Mouse (Mus musculus): ENCODE data around the gene Bbs9. TPM values are rescaled to one million over a fixed set of nuclear protein-coding genes. Genes with fewer than 3 reads are reported as not detected.

The Bbs9 gene
- polyA plus RNA-seq, 1 experiment, result 17.9 TPM

- Histone ChIP-seq H3K27ac (ENCODE audit: insufficient read depth, low read length) (no peak overlapping the region), H3K4me1 (ENCODE audit: control insufficient read depth, insufficient read depth, low read length) (no peaks in the 10 kb centered on the region), H3K9me3 (replicated peaks; ENCODE audit: control insufficient read depth, insufficient read depth, low read length, poor library complexity, severe bottlenecking) (no peaks in the 10 kb centered on the region), H3K4me3 (ENCODE audit: low read depth, low read length) (no peak overlapping the region), H3K9ac (ENCODE audit: low read depth, poor library complexity, severe bottlenecking) (no peak overlapping the region), H3K27me3 (ENCODE audit: control insufficient read depth, insufficient read depth, low read length, poor library complexity, severe bottlenecking) (no peaks in the 10 kb centered on the region), H3K36me3 (ENCODE audit: control insufficient read depth, insufficient read depth, low read length, poor library complexity, severe bottlenecking) (no peaks in the 10 kb centered on the region)
- no peak for TF ChIP-seq EP300 (IDR thresholded peaks at IDR 0.05; ENCODE audit: insufficient read depth, low read depth, low read length)
- TF ChIP-seq CTCF (IDR thresholded peaks at IDR 0.05; ENCODE audit: low read depth, low read length), result no peak
- TF ChIP-seq POLR2A (IDR thresholded peaks at IDR 0.05; ENCODE audit: insufficient read depth, low read length), result no peak
Measured at GRCm38 (mm10) chr9:22702065-22702611, 226.6 kb downstream of the Bbs9 start.

GRCm38 (mm10) chr9:22702812-22703367 lies 227.4 kb downstream of the Bbs9 start:
- Histone ChIP-seq H3K9me3 (replicated peaks; ENCODE audit: control insufficient read depth, insufficient read depth, low read length, poor library complexity, severe bottlenecking) (no peaks in the 10 kb centered on the region), H3K4me1 (ENCODE audit: control insufficient read depth, insufficient read depth, low read length) (no peaks in the 10 kb centered on the region), H3K9ac (ENCODE audit: low read depth, poor library complexity, severe bottlenecking) (no peak overlapping the region), H3K27me3 (ENCODE audit: control insufficient read depth, insufficient read depth, low read length, poor library complexity, severe bottlenecking) (no peaks in the 10 kb centered on the region), H3K27ac (ENCODE audit: insufficient read depth, low read length) (no peak overlapping the region), H3K4me3 (ENCODE audit: low read depth, low read length) (no peak overlapping the region), H3K36me3 (ENCODE audit: control insufficient read depth, insufficient read depth, low read length, poor library complexity, severe bottlenecking) (no peaks in the 10 kb centered on the region)
- no peak for TF ChIP-seq EP300 (IDR thresholded peaks at IDR 0.05; ENCODE audit: insufficient read depth, low read depth, low read length)
- TF ChIP-seq CTCF (IDR thresholded peaks at IDR 0.05; ENCODE audit: low read depth, low read length), result no peak
- no peak for TF ChIP-seq POLR2A (IDR thresholded peaks at IDR 0.05; ENCODE audit: insufficient read depth, low read length)

GRCm38 (mm10) chr9:22703541-22703940 lies 228.0 kb downstream of the Bbs9 start:
- H3K9ac ChIP-seq (ENCODE audit: low read depth, poor library complexity, severe bottlenecking), result no peak overlapping the region
- TF ChIP-seq CTCF (IDR thresholded peaks at IDR 0.05; ENCODE audit: low read depth, low read length) (peak; percentile 15), POLR2A (IDR thresholded peaks at IDR 0.05; ENCODE audit: insufficient read depth, low read length) (no peak)
- H3K4me1 ChIP-seq (ENCODE audit: control insufficient read depth, insufficient read depth, low read length), result no peaks in the 10 kb centered on the region
- no peaks in the 10 kb centered on the region for H3K36me3 ChIP-seq (ENCODE audit: control insufficient read depth, insufficient read depth, low read length, poor library complexity, severe bottlenecking)
- H3K27me3 ChIP-seq (ENCODE audit: control insufficient read depth, insufficient read depth, low read length, poor library complexity, severe bottlenecking), result no peaks in the 10 kb centered on the region
- H3K27ac ChIP-seq (ENCODE audit: insufficient read depth, low read length), result no peak overlapping the region
- H3K4me3 ChIP-seq (ENCODE audit: low read depth, low read length), result no peak overlapping the region
- H3K9me3 ChIP-seq (replicated peaks; ENCODE audit: control insufficient read depth, insufficient read depth, low read length, poor library complexity, severe bottlenecking), result no peaks in the 10 kb centered on the region

- Histone ChIP-seq H3K27me3 (ENCODE audit: control insufficient read depth, insufficient read depth, low read length, poor library complexity, severe bottlenecking) (no peaks in the 10 kb centered on the region), H3K9me3 (replicated peaks; ENCODE audit: control insufficient read depth, insufficient read depth, low read length, poor library complexity, severe bottlenecking) (no peaks in the 10 kb centered on the region), H3K36me3 (ENCODE audit: control insufficient read depth, insufficient read depth, low read length, poor library complexity, severe bottlenecking) (no peaks in the 10 kb centered on the region), H3K27ac (ENCODE audit: insufficient read depth, low read length) (no peak overlapping the region), H3K9ac (ENCODE audit: low read depth, poor library complexity, severe bottlenecking) (no peak overlapping the region), H3K4me3 (ENCODE audit: low read depth, low read length) (no peak overlapping the region), H3K4me1 (ENCODE audit: control insufficient read depth, insufficient read depth, low read length) (no peaks in the 10 kb centered on the region)
- TF ChIP-seq EP300 (IDR thresholded peaks at IDR 0.05; ENCODE audit: insufficient read depth, low read depth, low read length) (no peak), CTCF (IDR thresholded peaks at IDR 0.05; ENCODE audit: low read depth, low read length) (no peak), POLR2A (IDR thresholded peaks at IDR 0.05; ENCODE audit: insufficient read depth, low read length) (no peak)
Measured at GRCm38 (mm10) chr9:22707166-22707913, 231.8 kb downstream of the Bbs9 start.

GRCm38 (mm10) chr9:22708970-22709726 lies 233.6 kb downstream of the Bbs9 start:
- TF ChIP-seq EP300 (IDR thresholded peaks at IDR 0.05; ENCODE audit: insufficient read depth, low read depth, low read length), result no peak
- no peak for TF ChIP-seq POLR2A (IDR thresholded peaks at IDR 0.05; ENCODE audit: insufficient read depth, low read length)
- TF ChIP-seq CTCF (IDR thresholded peaks at IDR 0.05; ENCODE audit: low read depth, low read length), result peak; percentile 90
- Histone ChIP-seq H3K27me3 (ENCODE audit: control insufficient read depth, insufficient read depth, low read length, poor library complexity, severe bottlenecking) (no peaks in the 10 kb centered on the region), H3K36me3 (ENCODE audit: control insufficient read depth, insufficient read depth, low read length, poor library complexity, severe bottlenecking) (no peaks in the 10 kb centered on the region), H3K4me1 (ENCODE audit: control insufficient read depth, insufficient read depth, low read length) (no peaks in the 10 kb centered on the region), H3K27ac (ENCODE audit: insufficient read depth, low read length) (no peak overlapping the region), H3K9ac (ENCODE audit: low read depth, poor library complexity, severe bottlenecking) (no peak overlapping the region), H3K9me3 (replicated peaks; ENCODE audit: control insufficient read depth, insufficient read depth, low read length, poor library complexity, severe bottlenecking) (no peaks in the 10 kb centered on the region), H3K4me3 (ENCODE audit: low read depth, low read length) (no peak overlapping the region)

Data from ES-Bruce4 (cell line).